Mouse (Mus musculus) left cerebral cortex, postnatal 36 days (tissue): ENCODE measurements around the gene Arrdc4. TPM values are rescaled to one million over a fixed set of nuclear protein-coding genes. Genes with fewer than 3 reads are reported as not detected.

ENCODE experiments used
- DNase-seq, 2 experiments: peaks; one replicate each; pipeline ENCODE4 v3.0.0; 2021 to 2022; ENCODE audit warnings: low spot score in 2 of 2, mixed read lengths in 1 of 2
- intact Hi-C: fragments of 180-260 bp; cut with DNase I; formaldehyde crosslinking; loops from one replicate; pipeline ENCODE4 v1.15.1; 2025
- total RNA-seq, 2 experiments: library from RNA; stranded (reverse); gene quantifications; 2 replicates each; pipeline ENCODE4 v1.2.3; 2021

The Arrdc4 gene
- total RNA-seq, 2 experiments from 2014 or later: 7.1 to 7.5 TPM

- no peak for DNase-seq
- intact Hi-C loops: no loop called here
Measured at GRCm38 (mm10) chr7:68716926-68717325, 32.1 kb downstream of the Arrdc4 start.

- no peak for DNase-seq
- intact Hi-C loops: no loop called here
Measured at GRCm38 (mm10) chr7:68712928-68713327, 36.1 kb downstream of the Arrdc4 start.

GRCm38 (mm10) chr7:68712425-68712824 is 36.6 kb downstream of the Arrdc4 start:
- no peak for DNase-seq

GRCm38 (mm10) chr7:68709319-68709573 is 39.8 kb downstream of the Arrdc4 start:
- no peak for DNase-seq
- intact Hi-C loops: no loop called here

More at GRCm38 (mm10) chr7:68712425-68712824, 36.6 kb downstream of the Arrdc4 start:
- intact Hi-C loops: no loop called here

- intact Hi-C loops: no loop called here
Measured at GRCm38 (mm10) chr7:68708563-68709318, 40.3 kb downstream of the Arrdc4 start.

GRCm38 (mm10) chr7:68705162-68705561 is 43.9 kb downstream of the Arrdc4 start:
- no peak for DNase-seq
- intact Hi-C loops: no loop called here

More at GRCm38 (mm10) chr7:68708563-68709318, 40.3 kb downstream of the Arrdc4 start:
- no peak for DNase-seq

- intact Hi-C loops: no loop called here
- no peak for DNase-seq
Measured at GRCm38 (mm10) chr7:68697313-68697712, 51.7 kb downstream of the Arrdc4 start.

- no peak for DNase-seq
- intact Hi-C loops: no loop called here
Measured at GRCm38 (mm10) chr7:68696908-68697307, 52.1 kb downstream of the Arrdc4 start.

- intact Hi-C loops: no loop called here
- no peak for DNase-seq
Measured at GRCm38 (mm10) chr7:68696446-68696845, 52.6 kb downstream of the Arrdc4 start.

GRCm38 (mm10) chr7:68692731-68693130 is 56.3 kb downstream of the Arrdc4 start:
- no peak for DNase-seq
- intact Hi-C loops: no loop called here

- no peak for DNase-seq
- intact Hi-C loops: no loop called here
Measured at GRCm38 (mm10) chr7:68691454-68691853, 57.6 kb downstream of the Arrdc4 start.

- intact Hi-C loops: no loop called here
- DNase-seq: no peak
Measured at GRCm38 (mm10) chr7:68687140-68687611, 61.9 kb downstream of the Arrdc4 start.
